Mouse (Mus musculus): ENCODE data around the gene Kif5c. TPM values are rescaled to one million over a fixed set of nuclear protein-coding genes. Genes with fewer than 3 reads are reported as not detected.

Kif5c gene
- total RNA-seq, 2 experiments from 2014 or later: 20.8 to 31.1 TPM

DNA sequence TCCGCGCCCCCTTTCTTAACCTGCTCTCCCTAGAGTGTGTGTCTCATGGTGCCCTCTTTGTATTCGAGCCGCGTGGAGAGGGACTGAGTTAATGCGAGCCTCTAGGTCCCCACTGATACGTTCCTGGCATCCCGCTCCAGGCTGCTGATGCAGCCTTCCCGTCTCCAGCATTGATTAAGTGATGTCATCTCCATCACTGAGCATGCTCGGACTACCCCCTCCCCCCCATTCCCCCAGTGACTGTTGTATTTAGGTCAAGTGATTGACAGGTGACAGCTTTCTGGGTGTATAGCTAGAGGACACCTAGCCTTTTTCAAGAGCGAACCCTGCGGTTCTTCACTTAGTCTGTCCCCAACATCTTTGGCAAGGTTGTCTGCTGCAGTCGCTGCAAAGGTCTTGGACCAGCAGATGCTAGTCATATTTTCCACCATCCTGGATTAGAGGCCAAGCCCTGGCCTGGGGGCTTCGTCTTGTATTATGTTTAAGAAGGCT is 1.6 kb downstream of the Kif5c start:
- no peak for DNase-seq (ENCODE audit: low spot score in 2 of 2)

DNA sequence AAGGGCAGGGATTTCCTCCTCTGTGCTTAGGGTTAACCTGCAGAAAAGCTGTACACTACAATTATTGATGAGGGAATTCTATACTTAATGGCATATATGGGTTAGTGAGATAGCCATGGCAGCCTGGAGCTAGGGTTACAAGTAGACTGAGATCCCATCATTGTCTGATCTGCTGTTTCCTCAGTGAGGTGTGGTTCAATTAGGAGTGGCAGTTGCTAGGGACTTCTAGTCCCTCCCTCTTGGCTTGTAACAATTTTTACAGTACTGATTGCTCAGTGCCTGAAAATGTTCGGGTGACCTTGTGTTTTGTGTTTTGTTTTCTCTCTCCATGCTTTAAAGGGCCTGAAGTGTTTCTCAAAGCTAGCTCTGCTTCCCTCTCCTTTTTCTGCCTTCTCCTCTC is 2.1 kb downstream of the Kif5c start:
- no peak for DNase-seq (ENCODE audit: low spot score in 2 of 2)

DNA sequence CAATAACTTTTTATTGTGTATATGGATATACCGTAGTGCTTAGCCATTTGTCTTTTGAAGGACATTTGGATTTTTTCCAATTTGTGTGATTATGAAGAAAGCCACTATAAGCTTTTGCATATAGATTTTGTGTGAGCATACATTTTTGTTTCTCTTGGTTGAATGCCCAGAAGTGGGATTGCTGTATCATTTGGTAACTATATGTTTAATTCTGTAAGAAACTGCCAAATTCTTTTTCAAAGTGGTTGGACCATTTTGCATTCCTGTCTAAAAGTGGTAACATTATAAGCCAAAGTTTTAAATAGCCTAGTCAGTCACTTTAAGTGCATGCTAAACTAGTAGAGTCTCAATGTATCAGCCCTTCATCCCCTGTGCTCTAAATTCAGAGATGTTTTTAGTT is 6.5 kb downstream of the Kif5c start:
- no peak for DNase-seq (ENCODE audit: low spot score in 2 of 2)

DNA sequence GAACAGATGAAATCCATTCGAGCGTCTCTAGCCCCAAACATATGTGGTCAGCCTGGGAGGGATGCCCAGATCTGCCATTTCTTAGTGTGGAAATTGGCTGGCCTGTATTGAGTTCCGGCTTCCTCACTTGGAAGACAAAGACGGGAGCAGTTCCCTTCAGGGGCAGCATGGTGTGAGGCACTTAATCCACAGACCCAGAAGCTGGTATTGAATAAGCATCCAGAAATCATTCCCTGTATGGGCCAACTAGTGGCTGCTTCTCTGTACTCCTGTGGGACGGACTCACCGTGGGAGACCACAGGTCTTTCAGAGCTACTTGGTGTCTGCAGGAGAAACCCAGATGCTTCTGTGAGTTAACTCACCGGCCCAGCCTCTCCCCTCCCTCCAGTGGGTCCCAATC is 8.5 kb downstream of the Kif5c start:
- DNase-seq (ENCODE audit: low spot score in 2 of 2): no peak

DNA sequence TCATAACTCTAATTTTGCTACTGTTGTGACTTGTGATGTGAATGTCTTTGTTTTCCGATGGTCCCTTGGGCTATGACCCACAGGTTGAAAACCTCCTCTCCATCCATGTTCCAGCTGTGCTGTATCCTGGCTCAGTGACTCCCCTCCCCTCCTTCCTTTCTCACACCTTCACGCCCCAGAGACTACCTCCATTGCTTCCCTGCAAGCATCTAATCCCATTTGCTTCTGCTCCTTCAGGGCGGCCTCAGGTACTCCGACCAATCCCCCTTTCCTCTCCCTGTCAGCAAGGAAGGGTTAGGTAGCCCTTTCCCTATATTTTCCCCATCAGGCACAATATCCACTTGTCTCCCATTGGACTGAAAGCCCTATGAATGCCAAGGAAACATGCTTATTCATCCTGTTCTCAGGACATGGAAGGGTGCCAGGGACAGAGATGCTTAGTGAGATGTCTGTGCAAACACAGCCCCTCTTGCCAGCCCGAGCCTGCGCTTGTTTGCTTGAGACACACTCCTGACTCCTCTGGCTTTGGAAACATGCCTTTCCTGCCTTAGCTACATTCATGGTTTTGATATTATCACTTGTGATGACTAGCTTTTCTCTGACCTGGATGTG is 9.1 kb downstream of the Kif5c start:
- DNase-seq (ENCODE audit: low spot score in 2 of 2): no peak

DNA sequence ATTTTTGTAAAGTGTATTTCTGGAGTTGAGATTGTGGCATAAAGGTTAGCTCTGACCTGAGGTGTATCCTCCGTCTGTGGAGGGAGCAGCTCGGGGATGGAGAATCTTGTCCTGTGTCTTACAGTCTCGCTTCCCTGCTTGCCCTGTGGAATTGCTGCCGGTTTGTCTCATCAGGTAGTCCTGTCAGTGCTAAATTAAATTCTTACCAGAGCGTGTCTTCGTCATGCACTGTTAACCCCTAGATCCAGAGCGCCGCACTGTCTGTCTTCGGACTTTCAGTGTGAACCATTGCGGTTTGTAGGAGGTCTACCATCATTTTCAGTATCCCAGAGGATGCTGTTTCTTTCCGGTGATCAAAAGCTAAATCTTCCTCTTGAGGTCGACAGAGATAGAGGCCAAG is 10.1 kb downstream of the Kif5c start:
- no peak for DNase-seq (ENCODE audit: low spot score in 2 of 2)

DNA sequence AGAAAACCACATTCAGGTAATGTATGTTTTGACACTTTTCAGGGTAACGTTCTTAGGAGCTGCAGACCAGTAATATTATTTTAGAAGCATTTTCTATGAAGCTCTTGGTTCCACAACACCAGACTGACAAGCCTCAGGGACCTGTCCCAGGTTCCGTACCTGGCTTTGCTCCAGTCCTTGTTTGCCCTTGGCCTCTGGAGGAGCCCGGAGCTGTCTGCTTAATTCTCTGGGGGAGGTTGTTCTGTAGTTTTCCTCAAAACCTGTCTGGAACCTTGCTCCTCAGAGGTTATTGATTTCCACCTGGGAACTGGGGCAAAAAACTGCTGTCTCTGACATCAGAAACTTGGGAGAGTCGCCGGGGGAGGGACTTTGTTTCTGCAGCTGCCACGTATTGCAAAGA is 11.5 kb downstream of the Kif5c start:
- DNase-seq (ENCODE audit: low spot score in 2 of 2): no peak

DNA sequence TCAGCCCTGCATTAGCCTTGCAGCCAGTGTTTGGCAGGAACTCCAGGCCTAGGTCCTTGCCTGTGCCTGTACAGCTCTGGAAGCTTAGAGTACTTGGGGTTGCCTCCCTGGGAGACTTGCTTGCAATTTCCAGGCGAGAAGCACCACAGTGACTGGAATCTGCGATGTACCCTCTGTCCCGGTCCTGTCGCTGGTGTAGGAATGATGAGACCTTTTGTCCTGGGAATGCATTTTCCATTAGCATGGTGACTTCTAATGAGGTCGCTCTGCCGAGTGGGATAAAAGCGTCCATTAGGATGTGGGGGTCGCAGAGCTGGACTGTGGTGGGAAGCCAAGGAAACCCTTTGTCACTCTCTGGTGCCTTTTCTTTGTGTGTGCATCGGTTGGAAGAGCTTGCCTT is 14.1 kb downstream of the Kif5c start:
- no peak for DNase-seq (ENCODE audit: low spot score in 2 of 2)

DNA sequence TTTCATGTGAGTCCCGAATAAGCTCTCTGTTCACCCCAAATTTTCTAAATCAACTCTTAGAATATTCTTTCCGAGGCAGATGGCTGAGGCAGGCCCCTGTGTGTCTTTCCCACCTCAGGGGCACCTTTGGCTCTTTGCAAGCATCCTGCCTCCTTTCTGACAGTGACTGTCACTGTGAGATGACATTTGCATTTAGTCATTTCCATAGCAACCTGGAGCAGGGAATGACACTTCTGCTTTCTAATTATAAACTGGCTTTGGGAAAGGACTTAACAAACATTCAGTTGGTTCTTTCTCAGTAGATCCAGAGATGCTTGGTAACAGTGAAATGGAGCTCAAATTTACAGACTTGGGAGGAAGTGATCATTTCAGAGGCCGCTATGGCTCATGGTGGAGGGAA is 23.7 kb downstream of the Kif5c start:
- no peak for DNase-seq (ENCODE audit: low spot score in 2 of 2)

DNA sequence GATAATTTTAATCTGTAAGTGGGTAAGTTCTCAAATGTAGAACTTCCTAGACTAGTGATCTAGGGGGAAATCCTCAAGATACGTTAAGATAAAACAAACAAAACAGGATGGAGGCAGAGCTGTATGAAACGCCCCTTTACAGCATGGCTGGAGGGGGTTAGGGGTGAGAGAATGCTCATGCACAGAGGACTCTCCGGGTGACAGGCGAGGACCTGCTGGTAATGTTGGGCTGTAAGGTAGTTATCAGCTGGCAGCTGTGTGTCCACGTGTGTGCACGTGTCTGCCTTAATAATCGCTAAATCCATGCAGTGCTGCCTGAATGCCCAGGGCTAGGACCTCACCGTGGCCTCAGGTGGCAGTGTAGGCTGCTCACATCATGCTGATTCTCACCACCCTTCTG is 24.7 kb downstream of the Kif5c start:
- DNase-seq (ENCODE audit: low spot score in 2 of 2): no peak

DNA sequence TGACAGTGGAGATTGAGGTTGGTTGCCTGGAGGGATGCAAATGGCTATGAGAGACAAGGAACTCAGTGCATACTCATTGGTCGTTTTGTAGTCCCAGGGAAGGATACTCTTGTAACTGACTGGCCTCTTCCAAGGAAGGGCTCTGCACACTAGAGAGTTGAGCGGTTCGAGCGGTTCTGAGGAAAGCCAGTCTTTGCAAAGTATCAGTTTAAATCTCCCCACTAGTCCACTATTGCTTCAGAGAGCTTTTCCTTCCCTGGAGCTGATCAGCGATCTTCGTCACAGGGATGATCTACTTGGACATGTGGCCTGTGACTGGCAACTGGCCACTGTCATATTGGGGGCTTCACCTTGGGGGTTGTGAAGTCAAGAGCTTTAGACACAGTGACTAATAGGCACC is 28.5 kb downstream of the Kif5c start:
- no peak for DNase-seq (ENCODE audit: low spot score in 2 of 2)

DNA sequence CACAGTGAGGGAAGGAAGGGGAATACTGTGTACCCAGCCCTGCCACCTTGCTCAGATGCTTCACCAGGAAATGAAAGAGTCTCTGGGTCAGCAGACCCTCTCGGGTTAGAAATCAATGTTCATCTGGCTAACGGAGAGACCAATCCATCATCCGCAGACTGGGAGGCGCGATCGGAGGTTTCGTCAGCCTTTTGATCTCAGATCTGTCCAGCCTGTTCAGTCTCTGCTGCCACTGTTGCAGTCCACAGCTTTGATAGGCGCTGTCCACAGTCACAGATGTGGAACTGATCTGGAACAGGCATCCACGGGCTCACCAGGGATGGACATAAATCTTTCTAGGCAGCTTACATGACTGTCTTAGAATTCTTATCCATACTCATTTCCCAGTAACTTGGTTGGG is 29.2 kb downstream of the Kif5c start:
- no peak for DNase-seq (ENCODE audit: low spot score in 2 of 2)

DNA sequence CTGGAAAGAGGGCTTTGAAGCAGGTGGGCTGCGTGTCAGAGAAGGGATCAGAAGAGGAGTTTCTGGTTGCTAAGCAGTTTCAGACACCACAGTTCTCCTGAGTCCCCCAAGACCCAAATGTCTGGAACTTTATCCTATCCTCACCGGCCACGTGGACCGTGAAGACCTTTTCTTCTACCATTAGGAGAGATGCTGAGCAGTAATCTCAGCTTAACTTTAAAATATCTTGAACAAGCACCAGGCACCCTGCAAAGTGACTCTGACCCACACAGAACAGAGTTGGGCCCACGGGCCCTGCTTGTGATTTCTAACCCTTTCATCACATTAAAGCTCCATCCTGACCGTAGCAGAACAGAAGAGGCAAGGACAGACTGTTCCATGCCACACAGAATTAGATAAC is 29.7 kb downstream of the Kif5c start:
- no peak for DNase-seq (ENCODE audit: low spot score in 2 of 2)

DNA sequence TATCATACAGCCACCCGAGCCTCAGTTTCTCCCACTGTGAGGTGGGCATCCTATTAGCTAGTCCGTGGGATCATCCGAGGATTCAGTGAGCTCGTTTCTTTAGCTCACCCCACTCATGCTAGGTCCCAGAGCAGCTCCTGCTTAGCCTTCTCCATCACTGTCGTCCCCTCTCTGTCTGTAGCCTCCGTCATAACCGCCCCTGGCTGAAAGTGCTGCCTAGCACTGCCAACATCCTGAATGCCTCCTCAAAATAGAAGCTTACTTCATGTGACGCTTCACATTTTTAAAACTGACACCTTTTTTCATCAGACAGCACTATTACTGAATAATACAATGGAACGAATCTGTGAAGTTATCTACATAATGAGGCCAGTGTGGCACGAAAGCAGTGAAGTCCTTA is 30.1 kb downstream of the Kif5c start:
- DNase-seq (ENCODE audit: low spot score in 2 of 2): no peak

DNA sequence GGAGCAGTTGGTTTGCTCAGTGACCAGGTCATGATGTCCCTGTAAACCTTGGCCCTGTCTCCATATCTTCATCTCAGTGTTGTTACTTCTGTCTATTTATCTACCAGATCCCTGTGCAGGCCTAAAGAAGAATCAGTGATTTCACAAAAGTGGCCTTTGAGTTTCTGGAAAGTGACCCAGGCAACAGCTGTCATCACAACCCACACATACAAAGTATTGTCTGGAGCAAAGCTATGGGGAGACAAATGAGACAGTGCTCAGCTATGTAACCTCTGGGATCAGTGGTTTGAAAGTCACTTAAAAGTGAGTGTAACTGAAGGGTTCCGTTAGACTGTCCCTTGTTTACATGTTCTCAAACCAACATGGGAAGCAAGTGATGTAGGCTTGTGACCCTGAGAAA is 32.6 kb downstream of the Kif5c start:
- DNase-seq (ENCODE audit: low spot score in 2 of 2): no peak

DNA sequence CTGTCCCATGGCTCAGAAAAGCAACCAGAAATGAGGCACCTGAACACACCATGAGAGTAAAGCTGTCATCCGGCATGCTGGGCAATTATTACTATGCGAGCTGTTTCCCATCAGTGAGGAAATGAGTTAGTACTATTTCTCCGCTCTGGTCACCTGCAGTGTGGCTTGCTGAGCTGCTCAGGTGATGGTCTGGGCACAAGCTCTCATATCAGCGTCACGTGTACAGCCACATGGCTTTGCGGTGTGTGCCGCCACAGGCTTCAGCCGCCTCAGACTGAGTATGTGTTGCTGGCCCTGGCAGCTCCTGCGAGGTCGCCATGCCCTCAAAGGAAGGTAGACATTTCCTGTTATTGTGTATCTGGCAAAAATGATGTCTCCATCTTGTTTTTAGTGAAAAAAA is 35.5 kb downstream of the Kif5c start:
- no peak for DNase-seq (ENCODE audit: low spot score in 2 of 2)

DNA sequence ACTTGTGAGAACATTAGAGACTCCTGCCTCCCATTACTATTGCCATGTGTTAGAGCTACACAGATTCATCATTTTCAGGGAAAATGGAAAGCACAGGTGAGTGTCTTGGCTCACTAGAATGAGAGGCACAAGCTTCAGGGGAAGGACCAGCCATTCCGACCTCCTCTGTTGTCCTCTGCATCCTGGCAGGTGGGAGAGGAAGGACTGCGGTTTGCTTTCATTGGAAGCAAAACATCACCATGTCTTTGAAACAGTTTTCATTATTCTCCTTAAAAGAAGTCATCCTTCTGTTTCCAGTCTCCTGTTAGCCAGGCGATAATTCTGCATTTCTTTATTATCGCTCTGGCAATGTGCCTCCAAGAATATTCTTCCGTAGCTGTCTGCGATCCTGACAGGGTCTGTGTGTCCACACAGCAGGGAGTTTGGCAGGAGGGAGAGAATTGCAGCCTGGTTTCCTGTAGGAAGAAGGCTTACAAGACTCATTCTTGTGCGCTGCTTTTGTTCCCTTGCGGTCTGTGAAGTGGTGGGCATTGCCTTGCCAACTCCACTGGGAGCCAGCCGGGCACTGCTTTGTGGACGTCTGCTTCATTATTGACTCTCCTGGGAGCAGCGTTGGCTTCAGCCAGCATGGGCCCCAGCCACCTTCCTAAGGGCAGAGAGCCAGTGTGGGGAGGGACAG is 36.2 kb downstream of the Kif5c start:
- DNase-seq (ENCODE audit: low spot score in 2 of 2): no peak

DNA sequence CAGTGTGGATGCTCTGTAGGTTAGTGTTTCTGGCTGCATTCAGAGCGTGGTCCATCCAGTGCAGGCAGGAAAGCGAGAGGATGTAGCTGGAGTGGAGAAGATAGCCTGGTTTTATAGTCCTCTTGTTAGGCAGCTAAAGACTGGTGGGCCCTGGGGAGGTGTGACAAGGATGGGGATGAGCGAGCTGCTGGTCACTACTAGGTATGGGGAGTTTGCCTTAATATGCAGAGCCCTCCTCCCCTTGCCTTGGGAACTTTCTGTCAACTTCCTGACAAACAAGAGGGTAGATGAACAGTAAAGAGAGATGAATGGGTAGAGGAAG is 36.7 kb downstream of the Kif5c start:
- DNase-seq (ENCODE audit: low spot score in 2 of 2): no peak

DNA sequence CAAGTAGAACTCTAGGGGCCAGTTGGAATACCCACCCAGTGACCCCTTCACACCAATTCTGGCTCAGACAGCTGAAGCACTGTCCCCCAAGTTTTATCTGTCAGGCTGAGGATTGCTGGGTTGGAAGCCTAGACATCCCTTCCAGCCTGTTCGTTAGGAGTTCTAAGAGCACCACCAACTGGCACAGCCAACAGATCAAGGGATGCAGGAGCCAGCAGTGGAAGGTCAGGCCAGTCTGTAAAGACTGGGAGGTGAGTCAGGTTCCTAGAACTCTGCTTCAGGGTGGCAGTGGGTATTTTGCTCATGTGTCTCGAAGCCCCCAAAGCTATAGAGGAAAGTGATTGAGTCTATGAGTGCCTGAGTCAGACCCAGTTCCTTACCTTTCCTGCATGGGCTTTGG is 37.9 kb downstream of the Kif5c start:
- no peak for DNase-seq (ENCODE audit: low spot score in 2 of 2)

DNA sequence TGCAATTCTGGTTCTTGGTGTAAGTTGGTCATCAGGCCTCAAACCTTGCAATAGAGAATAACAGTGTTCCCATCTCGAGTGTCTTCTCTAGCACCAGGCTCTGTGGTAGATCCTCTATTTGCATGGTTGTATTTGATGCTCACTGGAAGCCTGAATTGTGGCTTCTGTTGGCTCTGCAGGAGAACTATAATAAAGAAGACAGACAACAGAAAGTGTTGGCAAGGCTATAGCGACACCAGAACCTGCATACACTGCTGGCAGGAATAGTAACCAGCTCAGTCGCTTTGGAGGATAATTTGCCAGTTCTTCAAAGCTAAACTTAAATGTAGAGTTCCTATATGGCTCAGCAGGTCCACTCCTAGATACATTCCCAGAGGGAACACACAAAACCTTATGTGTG is 38.6 kb downstream of the Kif5c start:
- DNase-seq (ENCODE audit: low spot score in 2 of 2): no peak

DNA sequence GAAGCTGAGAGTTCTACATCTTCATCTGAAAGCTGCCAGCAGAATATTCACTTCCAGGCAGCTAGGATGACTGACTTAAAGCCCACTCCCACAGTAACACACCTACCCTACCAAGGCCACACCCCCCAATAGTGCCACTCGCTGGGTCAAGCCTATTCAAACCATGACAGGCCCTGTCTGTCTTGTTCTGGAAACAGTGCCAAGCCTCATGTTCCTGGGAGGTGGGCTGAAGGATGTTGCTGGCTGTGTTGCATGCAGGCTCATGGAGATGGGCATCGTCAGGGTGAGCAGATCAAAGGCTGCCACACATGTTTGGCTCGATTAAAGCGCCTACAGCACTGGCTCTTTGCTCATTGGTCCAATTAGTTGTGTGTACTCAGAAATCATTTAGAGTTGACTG is 39.9 kb downstream of the Kif5c start:
- no peak for DNase-seq (ENCODE audit: low spot score in 2 of 2)

DNA sequence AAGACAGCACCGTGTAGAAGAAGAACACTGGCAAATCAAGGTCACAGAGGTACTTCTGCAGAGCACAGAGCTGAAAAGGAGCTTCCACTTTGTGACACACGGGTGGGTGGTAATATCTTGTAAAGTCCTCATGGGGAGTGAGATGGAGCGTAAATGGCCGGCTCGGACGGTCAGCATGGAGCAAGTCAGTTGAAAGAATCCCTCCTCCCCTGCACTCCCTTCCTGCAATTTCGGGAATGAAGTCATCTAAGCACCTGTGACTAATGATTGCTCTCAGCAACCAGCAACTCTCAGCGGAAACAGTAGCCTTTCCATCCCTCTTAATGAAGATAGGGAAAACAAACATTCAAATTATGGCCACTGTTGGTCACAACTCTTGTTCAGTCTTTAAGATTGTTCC is 40.9 kb downstream of the Kif5c start:
- DNase-seq (ENCODE audit: low spot score in 2 of 2): no peak

DNA sequence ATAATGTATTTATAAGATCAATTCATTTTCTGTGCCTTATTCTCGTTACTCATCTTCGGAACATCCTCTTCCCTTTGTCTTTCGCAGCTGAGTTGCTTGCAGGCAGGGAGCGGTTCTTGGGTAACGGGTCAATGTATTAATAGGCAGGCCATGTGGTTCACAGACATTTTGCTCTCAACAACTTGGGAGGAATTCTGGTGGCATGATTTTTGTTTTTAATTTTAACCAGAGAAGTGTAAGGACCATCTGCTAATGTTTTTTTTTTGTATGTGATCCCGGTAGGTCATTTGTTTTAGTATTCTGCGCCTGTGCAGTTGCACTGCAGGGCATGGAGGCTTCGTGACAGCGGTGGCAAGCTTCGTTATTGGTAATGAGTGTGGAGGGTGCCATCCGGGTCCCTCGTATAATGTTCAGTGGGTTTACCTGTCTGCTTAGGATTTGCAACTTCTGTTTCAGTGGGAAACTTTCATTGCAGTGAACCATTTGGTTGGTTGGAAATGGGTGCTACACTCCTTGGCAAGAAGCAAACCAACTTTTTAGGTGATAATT is 41.4 kb downstream of the Kif5c start:
- no peak for DNase-seq (ENCODE audit: low spot score in 2 of 2)

All from adrenal gland, postnatal 4 days (tissue).